Mouse (Mus musculus): Measurements from ENCODE around the gene Olfr1377. TPM values are rescaled to one million over a fixed set of nuclear protein-coding genes. Genes with fewer than 3 reads are reported as not detected.

Gene Olfr1377
- polyA plus RNA-seq, 1 experiment: not detected

DNA sequence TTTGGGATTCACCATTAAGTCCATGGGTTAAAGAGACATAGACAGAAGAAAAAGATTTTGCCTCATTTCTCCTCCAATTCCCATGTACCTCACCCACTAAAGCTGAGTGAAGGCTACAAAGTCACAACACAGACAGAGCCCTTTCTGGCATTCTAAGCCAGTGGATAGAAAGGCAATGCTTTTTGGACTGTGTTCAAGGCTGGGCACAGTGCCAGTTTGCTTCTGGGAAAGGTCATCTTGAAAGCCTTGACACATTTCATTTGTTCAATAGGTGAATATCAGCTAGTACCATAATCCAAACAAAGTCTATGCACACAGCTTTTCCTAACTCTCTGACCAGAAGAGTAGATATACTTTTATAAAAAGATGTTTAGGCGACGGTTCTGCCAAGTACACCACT lies 54.2 kb downstream of the Olfr1377 start:
- TF ChIP-seq GATA1 (IDR thresholded peaks at IDR 0.05; ENCODE audit: low read length): no peak

Other genes with a start within 250 kb of the Olfr1377 start
- gene Zfp354c, start 154.2 kb upstream of the Olfr1377 start, polyA plus RNA-seq (2012): not detected in 2 replicates
- not detected in 2 replicates for gene Zfp879, start 140.4 kb upstream of the Olfr1377 start, polyA plus RNA-seq (2012)
- not detected in 2 replicates for gene Grm6, start 131.3 kb upstream of the Olfr1377 start, polyA plus RNA-seq (2012)
- not detected in 2 replicates for gene Zfp454, start 94.3 kb upstream of the Olfr1377 start, polyA plus RNA-seq (2012)
- gene Zfp2, start 65.8 kb upstream of the Olfr1377 start, polyA plus RNA-seq (2012): not detected in 2 replicates
- not detected in 2 replicates for gene Zfp354b, start 50.3 kb upstream of the Olfr1377 start, polyA plus RNA-seq (2012)
- not detected in 2 replicates for gene 4933414I15Rik, start 38.2 kb upstream of the Olfr1377 start, polyA plus RNA-seq (2012)
- gene Prop1, start 28.2 kb upstream of the Olfr1377 start, polyA plus RNA-seq (2012): not detected in 2 replicates
- not detected in 2 replicates for gene Olfr1378, start 15.4 kb upstream of the Olfr1377 start, polyA plus RNA-seq (2012)
- not detected in 2 replicates for gene Olfr51, start 21.6 kb downstream of the Olfr1377 start, polyA plus RNA-seq (2012)
- not detected in 2 replicates for gene Olfr54, start 32.3 kb downstream of the Olfr1377 start, polyA plus RNA-seq (2012)
- not detected in 2 replicates for gene Olfr1375, start 66.1 kb downstream of the Olfr1377 start, polyA plus RNA-seq (2012)
- gene Zfp354a, start 77.3 kb downstream of the Olfr1377 start, polyA plus RNA-seq (2012): not detected in 2 replicates
- 0.19 TPM in 1 of 2 replicates, not detected in the other for gene Gm12569, start 238.5 kb downstream of the Olfr1377 start, polyA plus RNA-seq (2012)